Mouse (Mus musculus) testis, adult 2 months (tissue): ENCODE data around the gene AC153137.1.

Experiments used
- CTCF ChIP-seq: fragments of 200-500 bp; IDR thresholded peaks from 2 replicates; pipeline ENCODE4 v1.5.1; 2012; ENCODE audit warnings: low read depth, mild to moderate bottlenecking, inconsistent platforms, low read length, moderate library complexity; ENCODE audit not compliant: control insufficient read depth, insufficient read depth, insufficient replicate concordance
- POLR2A ChIP-seq: fragments of 200-500 bp; IDR thresholded peaks from 2 replicates; pipeline ENCODE4 v1.6.1; 2012; ENCODE audit warnings: low read depth, mild to moderate bottlenecking, inconsistent platforms, low read length, moderate library complexity; ENCODE audit not compliant: control insufficient read depth

DNA sequence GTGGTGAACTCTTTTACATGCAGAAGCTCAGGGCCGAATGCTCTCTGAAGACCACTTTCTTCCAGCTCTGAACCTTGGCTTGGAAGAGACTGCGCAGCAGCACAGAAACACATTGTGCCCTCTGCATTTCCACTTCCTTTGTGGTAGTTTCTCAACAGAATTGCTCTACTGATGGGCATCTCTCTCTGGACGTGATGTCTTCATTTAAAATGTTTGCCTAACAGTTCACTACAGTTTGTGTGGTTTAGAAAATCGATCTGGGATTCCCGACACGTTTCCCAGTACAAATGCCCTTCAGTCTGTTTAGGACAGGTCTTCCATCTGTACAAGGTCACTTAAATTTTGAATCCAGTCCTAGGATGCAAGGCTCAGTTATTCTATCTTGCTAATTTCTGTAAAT is 38.3 kb upstream of the AC153137.1 start:
- TF ChIP-seq CTCF (no peak), POLR2A (no peak)
